Mouse (Mus musculus) skeletal muscle tissue, adult 2 months (tissue): ENCODE measurements around the gene Mfsd1.

Source experiments
- DNase-seq: peaks from one replicate; pipeline ENCODE4 v3.0.0-alpha.2; 2012; ENCODE audit warnings: low read depth, low spot score

Gene Mfsd1

DNA sequence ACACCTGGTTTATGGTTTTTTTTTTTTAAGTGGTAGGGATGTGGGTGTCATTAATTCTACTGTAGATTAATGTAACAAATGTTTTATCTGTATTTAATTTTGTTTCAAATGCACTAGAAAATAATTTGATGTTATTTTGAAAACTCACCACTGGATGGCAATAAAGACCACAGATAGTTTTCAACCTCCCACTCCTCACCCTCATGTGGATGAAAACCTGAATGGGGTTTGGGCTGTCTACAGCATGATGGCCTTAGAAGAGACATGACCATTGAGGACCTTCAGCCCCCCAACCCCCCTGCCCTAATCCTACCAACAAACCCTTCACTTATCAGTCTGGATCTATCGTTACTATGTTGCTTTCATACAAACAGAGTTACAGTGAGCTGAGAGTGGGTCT is 42.1 kb downstream of the Mfsd1 start:
- DNase-seq: no peak

- no peak for DNase-seq
Measured at GRCm38 (mm10) chr3:67643135-67643534, 60.6 kb downstream of the Mfsd1 start.

GRCm38 (mm10) chr3:67645640-67646466 is 63.3 kb downstream of the Mfsd1 start:
- DNase-seq: no peak
